Mouse (Mus musculus): ENCODE measurements around the gene Plcg2. TPM values are rescaled to one million over a fixed set of nuclear protein-coding genes. Genes with fewer than 3 reads are reported as not detected.

Gene Plcg2
- total RNA-seq (2014; fragmentation: Nextera tagmentation) (not detected in 2 replicates), total RNA-seq (2017) (not detected in 2 replicates), polyA plus RNA-seq (2012) (not detected in 2 replicates)

DNA sequence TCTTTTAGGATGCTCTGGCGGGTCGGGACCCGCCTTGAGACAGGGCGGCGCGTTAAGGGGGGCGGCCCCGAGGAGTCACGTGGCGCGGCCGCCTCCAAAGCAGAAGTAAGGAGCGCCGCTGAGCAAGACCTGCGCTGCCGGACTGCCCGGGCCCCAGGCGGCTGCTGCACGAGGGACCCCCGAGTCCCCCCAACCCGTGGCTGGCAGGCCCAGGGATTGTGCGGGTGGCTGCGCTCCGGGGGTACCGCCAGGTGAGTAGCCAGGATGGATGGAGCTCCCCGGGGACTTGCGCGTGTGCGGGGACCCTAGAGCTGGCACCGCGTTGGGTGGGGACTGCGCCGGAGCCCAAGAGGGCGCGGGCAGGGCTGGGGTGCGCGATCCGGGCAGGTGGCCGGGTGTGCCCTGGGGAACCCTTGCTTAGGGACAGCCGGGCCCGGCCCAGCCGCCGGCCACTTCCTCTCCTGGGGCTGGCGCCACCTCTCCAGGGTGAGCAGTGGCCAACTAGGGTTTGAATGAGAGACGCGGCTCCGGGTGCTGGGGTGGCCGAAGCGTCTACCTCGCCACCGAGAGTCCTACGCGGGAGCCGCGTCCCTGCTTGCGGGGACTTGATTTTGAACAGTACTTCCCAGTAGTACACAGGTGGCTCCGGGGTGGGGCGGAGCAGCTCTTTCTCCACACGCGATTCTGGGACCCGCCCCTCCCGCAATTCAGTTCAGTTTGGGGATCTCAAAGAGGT, at the start of gene Plcg2:
TSS of gene Plcg2 (plus strand) at position 113 of the 736 bp plus-strand sequence.
- no peaks in the 10 kb centered on the region for H3K36me3 ChIP-seq (replicated peaks)
- peaks cover 45% of the 10 kb centered on the region for H3K9me3 ChIP-seq (replicated peaks)
- H3K4me1 ChIP-seq (ENCODE audit: insufficient read depth, low read depth, low read length), result no peaks in the 10 kb centered on the region
- no peak within 1 kb of the TSS; the same call in 1 of the 2 replicates for H3K4me3 ChIP-seq (ENCODE audit: low read depth, low read length)
- TF ChIP-seq POLR2AphosphoS5 (IDR thresholded peaks at IDR 0.05; ENCODE audit: insufficient replicate concordance, low read depth, low read length) (no peak), CTCF (IDR thresholded peaks at IDR 0.05; ENCODE audit: low read depth, low read length) (no peak), GATA2 (IDR thresholded peaks at IDR 0.05; ENCODE audit: borderline replicate concordance, low read depth, low read length) (no peak), TAL1 (conservative IDR thresholded peaks at IDR 0.05; ENCODE audit: low read depth, low read length) (no peak), GATA1 (IDR thresholded peaks at IDR 0.05; ENCODE audit: borderline replicate concordance, low read length) (no peak)
- ATAC-seq (ENCODE audit: extremely low read depth, insufficient number of reproducible peaks, low FRiP score, poor library complexity, severe bottlenecking), result no peak
- DNase-seq (ENCODE audit: low spot score), result no peak
- no peaks in the 10 kb centered on the region for H3K27me3 ChIP-seq (ENCODE audit: insufficient read depth, low read length)

DNA sequence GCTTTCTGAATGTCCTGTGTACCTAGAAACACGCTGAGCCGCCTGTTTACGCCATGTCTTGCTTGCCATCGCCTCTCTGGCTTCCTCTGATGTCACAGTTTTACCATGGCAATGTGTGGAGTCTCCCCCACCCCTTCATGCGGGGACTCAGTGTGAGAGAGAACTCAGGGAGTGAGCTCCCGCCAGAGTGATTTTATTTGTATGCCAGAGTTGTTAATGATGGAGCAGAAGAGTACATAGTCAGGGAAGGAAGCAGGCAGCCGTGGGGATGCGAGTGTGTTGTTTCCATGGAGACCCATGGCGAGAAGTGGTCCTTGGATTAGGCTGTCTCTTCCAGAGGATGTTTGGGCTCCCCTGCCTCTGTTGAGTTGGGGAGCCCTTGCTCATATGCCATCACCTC, 47.0 kb upstream of the Plcg2 start:
- H3K4me1 ChIP-seq (ENCODE audit: insufficient read depth, low read depth, low read length), result no peaks in the 10 kb centered on the region
- H3K9me3 ChIP-seq (replicated peaks), result no peaks in the 10 kb centered on the region
- H3K27me3 ChIP-seq (ENCODE audit: insufficient read depth, low read length), result no peaks in the 10 kb centered on the region
- peaks cover 98% of the 10 kb centered on the region for H3K36me3 ChIP-seq (replicated peaks)
- TF ChIP-seq GATA1 (IDR thresholded peaks at IDR 0.05; ENCODE audit: borderline replicate concordance, low read length) (no peak), TAL1 (conservative IDR thresholded peaks at IDR 0.05; ENCODE audit: low read depth, low read length) (no peak), GATA2 (IDR thresholded peaks at IDR 0.05; ENCODE audit: borderline replicate concordance, low read depth, low read length) (no peak), POLR2AphosphoS5 (IDR thresholded peaks at IDR 0.05; ENCODE audit: insufficient replicate concordance, low read depth, low read length) (no peak), CTCF (IDR thresholded peaks at IDR 0.05; ENCODE audit: low read depth, low read length) (no peak)
- H3K4me3 ChIP-seq (ENCODE audit: low read depth, low read length), result no peak overlapping the region
- ATAC-seq (ENCODE audit: extremely low read depth, insufficient number of reproducible peaks, low FRiP score, poor library complexity, severe bottlenecking), result no peak
- DNase-seq (ENCODE audit: low spot score), result no peak

DNA sequence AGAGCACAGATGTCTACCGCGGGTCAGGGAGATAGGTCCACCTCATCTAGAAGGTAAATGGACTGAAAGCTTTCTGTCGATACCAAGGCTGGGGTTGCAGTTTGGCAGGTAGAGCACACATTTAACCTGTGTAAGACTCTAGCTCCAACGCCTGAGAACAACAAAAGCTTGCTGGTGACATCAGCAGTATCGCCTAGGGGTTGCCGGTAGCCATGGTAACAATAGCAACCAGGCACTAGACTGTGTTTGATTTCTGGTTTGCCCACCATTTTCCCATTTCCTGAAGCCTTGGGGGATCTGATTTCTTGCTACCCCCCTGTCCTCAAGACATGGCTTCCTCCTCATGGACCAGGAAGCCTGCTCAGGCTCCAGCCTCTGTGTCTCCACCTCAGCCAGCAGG, 44.1 kb upstream of the Plcg2 start:
- no peaks in the 10 kb centered on the region for H3K9me3 ChIP-seq (replicated peaks)
- DNase-seq (ENCODE audit: low spot score) (no peak), ATAC-seq (ENCODE audit: extremely low read depth, insufficient number of reproducible peaks, low FRiP score, poor library complexity, severe bottlenecking) (no peak)
- H3K36me3 ChIP-seq (replicated peaks), result peaks cover 99% of the 10 kb centered on the region
- no peaks in the 10 kb centered on the region for H3K4me1 ChIP-seq (ENCODE audit: insufficient read depth, low read depth, low read length)
- TF ChIP-seq CTCF (IDR thresholded peaks at IDR 0.05; ENCODE audit: low read depth, low read length) (no peak), GATA1 (IDR thresholded peaks at IDR 0.05; ENCODE audit: borderline replicate concordance, low read length) (no peak), GATA2 (IDR thresholded peaks at IDR 0.05; ENCODE audit: borderline replicate concordance, low read depth, low read length) (no peak), POLR2AphosphoS5 (IDR thresholded peaks at IDR 0.05; ENCODE audit: insufficient replicate concordance, low read depth, low read length) (no peak), TAL1 (conservative IDR thresholded peaks at IDR 0.05; ENCODE audit: low read depth, low read length) (no peak)
- no peaks in the 10 kb centered on the region for H3K27me3 ChIP-seq (ENCODE audit: insufficient read depth, low read length)
- no peak overlapping the region for H3K4me3 ChIP-seq (ENCODE audit: low read depth, low read length)

DNA sequence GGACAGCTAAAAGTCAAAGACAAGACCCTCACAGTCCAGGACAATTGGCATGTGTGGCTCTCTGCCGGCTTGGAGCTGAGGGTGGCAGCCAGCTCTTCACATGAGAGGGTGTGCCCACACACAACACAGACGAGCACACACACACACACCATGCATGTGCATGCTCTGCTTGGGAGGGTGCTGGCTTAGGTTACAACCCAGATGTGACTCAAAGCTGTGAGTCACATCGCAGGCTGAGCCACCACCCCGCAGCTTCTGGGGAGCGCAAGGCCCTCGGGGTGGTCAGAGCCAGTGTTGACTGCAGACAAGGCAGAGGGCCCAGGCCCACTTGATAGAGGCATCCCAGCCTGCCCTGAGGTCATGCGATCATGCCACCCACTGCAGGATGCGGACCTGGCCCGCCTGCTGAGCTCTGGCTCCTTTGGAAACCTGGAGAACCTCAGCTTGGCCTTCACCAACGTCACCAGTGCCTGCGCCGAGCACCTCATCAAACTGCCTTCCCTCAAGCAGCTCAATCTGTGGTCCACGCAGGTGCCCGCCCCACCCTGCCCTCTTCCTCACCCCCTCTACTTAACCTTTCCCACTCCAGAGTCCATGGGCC, 43.5 kb upstream of the Plcg2 start:
- H3K36me3 ChIP-seq (replicated peaks), result peaks cover 97% of the 10 kb centered on the region
- ATAC-seq (ENCODE audit: extremely low read depth, insufficient number of reproducible peaks, low FRiP score, poor library complexity, severe bottlenecking) (no peak), DNase-seq (ENCODE audit: low spot score) (no peak)
- H3K9me3 ChIP-seq (replicated peaks), result no peaks in the 10 kb centered on the region
- H3K27me3 ChIP-seq (ENCODE audit: insufficient read depth, low read length), result no peaks in the 10 kb centered on the region
- no peaks in the 10 kb centered on the region for H3K4me1 ChIP-seq (ENCODE audit: insufficient read depth, low read depth, low read length)
- no peak overlapping the region for H3K4me3 ChIP-seq (ENCODE audit: low read depth, low read length)
- TF ChIP-seq GATA2 (IDR thresholded peaks at IDR 0.05; ENCODE audit: borderline replicate concordance, low read depth, low read length) (no peak), GATA1 (IDR thresholded peaks at IDR 0.05; ENCODE audit: borderline replicate concordance, low read length) (no peak), POLR2AphosphoS5 (IDR thresholded peaks at IDR 0.05; ENCODE audit: insufficient replicate concordance, low read depth, low read length) (no peak), TAL1 (conservative IDR thresholded peaks at IDR 0.05; ENCODE audit: low read depth, low read length) (no peak), CTCF (IDR thresholded peaks at IDR 0.05; ENCODE audit: low read depth, low read length) (no peak)

DNA sequence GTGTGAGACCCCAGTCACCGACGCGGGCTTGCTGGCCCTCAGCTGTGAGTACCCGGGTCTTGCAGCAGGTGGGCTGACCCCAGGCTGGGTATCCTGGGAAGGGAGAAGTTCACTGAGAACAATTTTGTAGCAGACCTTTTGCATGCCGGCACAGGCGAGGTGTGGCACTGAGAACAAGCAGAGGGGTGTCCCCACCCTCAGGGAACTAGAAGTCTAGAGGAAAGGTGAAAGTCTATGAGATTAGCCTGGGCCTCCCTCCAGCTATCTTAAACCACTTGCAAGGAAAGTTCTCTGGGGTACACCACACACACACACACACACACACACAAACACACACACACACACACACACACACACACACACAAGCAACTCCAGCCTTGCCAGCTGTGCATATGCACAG, 42.4 kb upstream of the Plcg2 start:
- no peaks in the 10 kb centered on the region for H3K9me3 ChIP-seq (replicated peaks)
- DNase-seq (ENCODE audit: low spot score) (no peak), ATAC-seq (ENCODE audit: extremely low read depth, insufficient number of reproducible peaks, low FRiP score, poor library complexity, severe bottlenecking) (no peak)
- TF ChIP-seq POLR2AphosphoS5 (IDR thresholded peaks at IDR 0.05; ENCODE audit: insufficient replicate concordance, low read depth, low read length) (no peak), CTCF (IDR thresholded peaks at IDR 0.05; ENCODE audit: low read depth, low read length) (no peak), TAL1 (conservative IDR thresholded peaks at IDR 0.05; ENCODE audit: low read depth, low read length) (no peak), GATA2 (IDR thresholded peaks at IDR 0.05; ENCODE audit: borderline replicate concordance, low read depth, low read length) (no peak), GATA1 (IDR thresholded peaks at IDR 0.05; ENCODE audit: borderline replicate concordance, low read length) (no peak)
- no peaks in the 10 kb centered on the region for H3K27me3 ChIP-seq (ENCODE audit: insufficient read depth, low read length)
- H3K4me3 ChIP-seq (ENCODE audit: low read depth, low read length), result no peak overlapping the region
- no peaks in the 10 kb centered on the region for H3K4me1 ChIP-seq (ENCODE audit: insufficient read depth, low read depth, low read length)
- H3K36me3 ChIP-seq (replicated peaks), result peaks cover 95% of the 10 kb centered on the region

DNA sequence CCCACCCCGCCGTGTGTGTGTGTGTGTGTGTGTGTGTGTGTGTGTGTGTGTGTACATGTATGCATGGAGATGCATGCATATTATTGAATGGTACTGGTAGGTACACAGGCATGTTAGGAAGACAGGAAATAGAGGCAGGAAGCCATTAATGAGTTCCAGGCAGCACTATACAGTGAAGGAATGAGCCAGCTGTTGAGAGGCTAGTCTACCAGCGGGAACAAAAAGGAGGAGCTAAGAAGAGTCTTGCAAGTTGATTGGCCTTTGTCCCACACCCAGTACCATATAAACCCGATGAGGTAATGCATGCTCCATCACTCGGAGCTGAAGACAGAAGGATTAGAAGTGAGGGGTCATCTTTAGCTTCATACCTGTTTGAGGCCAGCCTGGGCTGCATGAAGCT, 39.7 kb upstream of the Plcg2 start:
- Histone ChIP-seq H3K27me3 (ENCODE audit: insufficient read depth, low read length) (no peaks in the 10 kb centered on the region), H3K36me3 (replicated peaks) (peaks cover 72% of the 10 kb centered on the region)
- no peak for DNase-seq (ENCODE audit: low spot score)

More for the DNA sequence above, 39.7 kb upstream of the Plcg2 start:
- ATAC-seq (ENCODE audit: extremely low read depth, insufficient number of reproducible peaks, low FRiP score, poor library complexity, severe bottlenecking), result no peak
- H3K9me3 ChIP-seq (replicated peaks), result no peaks in the 10 kb centered on the region
- TF ChIP-seq POLR2AphosphoS5 (IDR thresholded peaks at IDR 0.05; ENCODE audit: insufficient replicate concordance, low read depth, low read length), result no peak
- H3K4me3 ChIP-seq (ENCODE audit: low read depth, low read length), result no peak overlapping the region
- no peaks in the 10 kb centered on the region for H3K4me1 ChIP-seq (ENCODE audit: insufficient read depth, low read depth, low read length)

Measured in G1E (cell line).